Mouse (Mus musculus) forebrain, embryonic 13.5 days (tissue): ENCODE results near the gene Crb3. TPM values are rescaled to one million over a fixed set of nuclear protein-coding genes. Genes with fewer than 3 reads are reported as not detected.

Source experiments
- ATAC-seq: fragments of 200-750 bp; cut with Nextera tagmentation; 2 replicates; pipeline ENCODE4 v1.8.0; 2017
- H3K27ac ChIP-seq: fragments of 300-500 bp; sonication (generic); 2 replicates; pipeline ENCODE4 v1.5.1; 2015; ENCODE audit warnings: inconsistent platforms, mild to moderate bottlenecking, moderate library complexity
- H3K27me3 ChIP-seq: fragments of 300-500 bp; sonication (generic); 2 replicates; pipeline ENCODE4 v1.6.1; 2015; ENCODE audit warnings: mild to moderate bottlenecking, inconsistent platforms
- H3K36me3 ChIP-seq: fragments of 300-500 bp; sonication (generic); 2 replicates; pipeline ENCODE4 v1.6.1; 2015; ENCODE audit warnings: mild to moderate bottlenecking, inconsistent platforms; ENCODE audit not compliant: poor library complexity, severe bottlenecking
- H3K4me1 ChIP-seq: fragments of 300-500 bp; sonication (generic); 2 replicates; pipeline ENCODE4 v1.6.1; 2015; ENCODE audit warnings: inconsistent platforms
- H3K4me2 ChIP-seq: fragments of 300-500 bp; sonication (generic); 2 replicates; pipeline ENCODE4 v1.6.1; 2015; ENCODE audit warnings: inconsistent platforms, mild to moderate bottlenecking, moderate library complexity
- H3K4me3 ChIP-seq: fragments of 300-500 bp; sonication (generic); 2 replicates; pipeline ENCODE4 v1.5.1; 2015; ENCODE audit warnings: mild to moderate bottlenecking, inconsistent platforms
- H3K9ac ChIP-seq: fragments of 300-500 bp; sonication (generic); 2 replicates; pipeline ENCODE4 v1.6.1; 2015; ENCODE audit warnings: mild to moderate bottlenecking, inconsistent platforms
- H3K9me3 ChIP-seq: fragments of 300-500 bp; sonication (generic); replicated peaks from 2 replicates; pipeline ENCODE4 v1.6.1; 2016; ENCODE audit warnings: inconsistent platforms
- WGBS: fragments of 180-500 bp; shearing (Covaris S2); methylation state at CpG from one replicate; pipeline ENCODE4 v1.1.7; 2015; 5-methylcytosine and 5-hydroxymethylcytosine counted together
- polyA plus RNA-seq: library from polyadenylated mRNA; unstranded; fragments of >200 nt; fragmentation: Nextera tagmentation; extraction: Ambion mirVana; gene quantifications from 2 replicates; pipeline ENCODE4 v1.2.1, GENCODE M21; 2015

Gene Crb3
- polyA plus RNA-seq, 1 experiment from 2014 or later: 0.68 TPM

DNA sequence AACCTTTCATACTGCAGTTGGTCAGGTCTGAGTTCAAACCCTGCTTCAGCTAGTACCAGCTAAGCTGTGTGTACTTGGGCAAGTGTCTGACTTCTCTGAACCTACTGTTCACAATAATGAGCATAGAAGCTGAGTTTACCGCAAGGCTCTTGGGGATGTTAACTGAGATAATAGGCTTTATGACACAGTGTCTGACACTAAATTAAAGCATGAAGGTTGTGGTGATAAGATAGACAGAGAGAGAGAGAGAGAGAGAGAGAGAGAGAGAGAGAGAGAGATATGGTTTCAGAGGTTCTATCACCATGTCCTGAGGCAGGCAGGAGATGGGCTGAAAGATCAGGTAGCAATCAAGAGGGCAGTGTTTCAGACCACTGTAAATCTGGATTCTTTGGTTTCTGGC lies 51.1 kb downstream of the Crb3 start:
- ATAC-seq: no peak
- WGBS: 100% methylated on average over 1 of the region's 1 CpGs
- no peaks in the 10 kb centered on the region for H3K27me3 ChIP-seq
- no peak overlapping the region for H3K9ac ChIP-seq
- H3K36me3 ChIP-seq: no peaks in the 10 kb centered on the region
- peaks cover 20% of the 10 kb centered on the region for H3K4me1 ChIP-seq
- no peak overlapping the region for H3K4me3 ChIP-seq
- H3K27ac ChIP-seq: no peak overlapping the region
- no peaks in the 10 kb centered on the region for H3K9me3 ChIP-seq
- H3K4me2 ChIP-seq: no peak overlapping the region

DNA sequence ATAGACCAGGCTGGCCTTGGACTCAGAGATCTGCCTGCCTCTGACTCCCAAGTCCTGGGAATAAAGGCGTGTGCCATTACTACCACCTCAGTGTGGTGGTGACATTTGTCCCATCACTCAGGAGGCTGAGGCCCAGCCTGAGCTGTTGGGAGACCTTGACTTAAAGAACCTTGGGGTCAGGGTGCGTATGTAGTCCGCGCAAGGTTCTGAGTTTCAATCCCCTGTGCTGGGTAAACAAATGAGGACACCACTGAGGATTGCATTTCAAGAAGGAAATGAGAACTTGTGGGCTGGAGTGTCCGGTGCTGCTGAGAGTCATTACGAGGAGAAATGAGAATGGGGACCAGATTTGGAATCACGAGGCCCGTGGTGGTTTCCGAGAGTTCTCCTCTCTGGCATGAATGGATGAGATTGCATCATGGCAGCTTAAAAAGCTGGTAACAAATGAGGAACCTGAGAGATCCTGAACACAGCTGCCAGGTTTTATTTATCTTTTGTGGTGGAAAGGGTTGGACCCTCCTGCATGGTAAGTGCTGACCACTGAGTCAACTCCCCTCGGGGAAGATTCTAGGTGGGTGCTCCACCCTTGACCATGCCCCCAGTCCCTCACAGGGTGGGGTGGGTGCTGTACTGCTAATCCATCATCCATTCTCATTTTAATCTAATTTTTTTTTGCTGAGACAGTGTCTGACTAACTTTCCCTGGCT lies 54.0 kb downstream of the Crb3 start:
- Histone ChIP-seq H3K4me2 (no peak overlapping the region), H3K4me1 (peaks cover 3% of the 10 kb centered on the region; the same call in 1 of the 2 replicates), H3K4me3 (no peak overlapping the region), H3K9me3 (no peaks in the 10 kb centered on the region), H3K27ac (no peak overlapping the region), H3K9ac (no peak overlapping the region), H3K36me3 (no peaks in the 10 kb centered on the region), H3K27me3 (peaks cover 4% of the 10 kb centered on the region; the same call in 1 of the 2 replicates)
- ATAC-seq: no peak
- WGBS: 89% methylated on average over 10 of the region's 10 CpGs

Other genes starting within 250 kb of the Crb3 start
- 5.8 and 6.9 TPM in 2 replicates for gene Rfx2, start 228.1 kb upstream of the Crb3 start, polyA plus RNA-seq
- gene Acsbg2, start 184.7 kb upstream of the Crb3 start, polyA plus RNA-seq: not detected in 2 replicates
- gene 1700061G19Rik, start 183.6 kb upstream of the Crb3 start, polyA plus RNA-seq: 0.33 and 0.45 TPM in 2 replicates
- 69.5 and 70.1 TPM in 2 replicates for gene Mllt1, start 123.7 kb upstream of the Crb3 start, polyA plus RNA-seq
- gene Acer1, start 77.0 kb upstream of the Crb3 start, polyA plus RNA-seq: not detected in 2 replicates
- gene Clpp, start 68.8 kb upstream of the Crb3 start, polyA plus RNA-seq: 171 and 183 TPM in 2 replicates
- gene Alkbh7, start 61.8 kb upstream of the Crb3 start, polyA plus RNA-seq: 41.0 and 41.2 TPM in 2 replicates
- 0.43 TPM in 1 of 2 replicates, not detected in the other for gene Pspn, start 59.1 kb upstream of the Crb3 start, polyA plus RNA-seq
- gene Gtf2f1, start 47.8 kb upstream of the Crb3 start, polyA plus RNA-seq: 77.6 and 85.6 TPM in 2 replicates
- gene Gm17949, start 47.6 kb upstream of the Crb3 start, polyA plus RNA-seq: 0.52 and 0.54 TPM in 2 replicates
- gene Khsrp, start 27.6 kb upstream of the Crb3 start, polyA plus RNA-seq: 36.4 and 39.1 TPM in 2 replicates
- not detected in 2 replicates for gene Slc25a41, start 17.5 kb upstream of the Crb3 start, polyA plus RNA-seq
- gene Slc25a23, start 758 bp downstream of the Crb3 start, polyA plus RNA-seq: 18.8 and 21.6 TPM in 2 replicates
- gene Dennd1c, start 19.4 kb downstream of the Crb3 start, polyA plus RNA-seq: 4.7 and 4.8 TPM in 2 replicates
- gene Tubb4a, start 28.7 kb downstream of the Crb3 start, polyA plus RNA-seq: 148 and 161 TPM in 2 replicates
- 9.2 and 9.7 TPM in 2 replicates for gene Tnfsf9, start 46.2 kb downstream of the Crb3 start, polyA plus RNA-seq
- not detected in 2 replicates for gene Cd70, start 90.7 kb downstream of the Crb3 start, polyA plus RNA-seq
- not detected in 2 replicates for gene Tnfsf14, start 135.1 kb downstream of the Crb3 start, polyA plus RNA-seq
- 0.18 and 0.53 TPM in 2 replicates for gene C3, start 169.0 kb downstream of the Crb3 start, polyA plus RNA-seq
- 17.8 and 20.7 TPM in 2 replicates for gene Gpr108, start 189.3 kb downstream of the Crb3 start, polyA plus RNA-seq
- gene Trip10, start 190.3 kb downstream of the Crb3 start, polyA plus RNA-seq: 18.7 and 21.7 TPM in 2 replicates
- gene Vav1, start 220.0 kb downstream of the Crb3 start, polyA plus RNA-seq: 0.61 and 0.82 TPM in 2 replicates